Mouse (Mus musculus): ENCODE measurements at regions not wholly inside any gene's neighbourhood (a gene's known extent, or its start where the extent isn't known, plus 50 kb on each side); places are given as distances from the start of the nearest gene placed in this dataset.

- TF ChIP-seq CTCF (IDR thresholded peaks at IDR 0.05), result no peak
- Histone ChIP-seq H3K4me3 (no peak overlapping the region), H3K27ac (no peak overlapping the region)
- no peak for DNase-seq
- intact Hi-C loops (cut with DNase I), result no loop called here
These were observed 444.0 kb downstream of the Slc16a7 start for GRCm38 (mm10) chr10:124945257-124945656.

GRCm38 (mm10) chr10:124942214-124942613 lies 447.1 kb downstream of the Slc16a7 start:
- no peak for DNase-seq
- Histone ChIP-seq H3K4me3 (no peak overlapping the region), H3K27ac (no peak overlapping the region)
- intact Hi-C loops (cut with DNase I), result no loop called here
- TF ChIP-seq CTCF (IDR thresholded peaks at IDR 0.05), result peak; percentile 2; the same call in 1 of the 2 replicates

GRCm38 (mm10) chr10:124927218-124927617 lies 462.0 kb downstream of the Slc16a7 start:
- H3K27ac ChIP-seq, result no peak overlapping the region
- no peak for DNase-seq
- no peak for TF ChIP-seq CTCF (IDR thresholded peaks at IDR 0.05)
- intact Hi-C loops (cut with DNase I), result no loop called here
- H3K4me3 ChIP-seq, result no peak overlapping the region

- H3K27ac ChIP-seq, result no peak overlapping the region
- no peak overlapping the region for H3K4me3 ChIP-seq
- no peak for TF ChIP-seq CTCF (IDR thresholded peaks at IDR 0.05)
- DNase-seq, result no peak
- intact Hi-C loops (cut with DNase I), result no loop called here
These were observed 489.2 kb downstream of the Slc16a7 start for GRCm38 (mm10) chr10:124900044-124900443.

GRCm38 (mm10) chr10:124878525-124878924 lies 510.7 kb downstream of the Slc16a7 start:
- no peak for DNase-seq
- Histone ChIP-seq H3K4me3 (no peak overlapping the region), H3K27ac (no peak overlapping the region)
- TF ChIP-seq CTCF (IDR thresholded peaks at IDR 0.05), result no peak
- intact Hi-C loops (cut with DNase I), result no loop called here

GRCm38 (mm10) chr10:124877706-124878105 lies 511.6 kb downstream of the Slc16a7 start:
- intact Hi-C loops (cut with DNase I), result no loop called here
- Histone ChIP-seq H3K4me3 (no peak overlapping the region), H3K27ac (no peak overlapping the region)
- TF ChIP-seq CTCF (IDR thresholded peaks at IDR 0.05), result no peak
- DNase-seq, result no peak

- H3K4me3 ChIP-seq, result no peak overlapping the region
- intact Hi-C loops (cut with DNase I), result no loop called here
- H3K27ac ChIP-seq, result no peak overlapping the region
- no peak for DNase-seq
- no peak for TF ChIP-seq CTCF (IDR thresholded peaks at IDR 0.05)
These were observed 517.1 kb downstream of the Slc16a7 start for GRCm38 (mm10) chr10:124872211-124872610.

GRCm38 (mm10) chr10:124842546-124843113 lies 546.6 kb downstream of the Slc16a7 start:
- intact Hi-C loops (cut with DNase I), result no loop called here
- Histone ChIP-seq H3K27ac (no peak overlapping the region), H3K4me3 (no peak overlapping the region)
- no peak for TF ChIP-seq CTCF (IDR thresholded peaks at IDR 0.05)
- no peak for DNase-seq

- intact Hi-C loops (cut with DNase I), result no loop called here
- TF ChIP-seq CTCF (IDR thresholded peaks at IDR 0.05), result no peak
- Histone ChIP-seq H3K27ac (no peak overlapping the region), H3K4me3 (no peak overlapping the region)
- DNase-seq, result no peak
These were observed 555.3 kb downstream of the Slc16a7 start for GRCm38 (mm10) chr10:124833930-124834329.

GRCm38 (mm10) chr10:124803997-124804614 lies 585.2 kb downstream of the Slc16a7 start:
- no peak overlapping the region for H3K27ac ChIP-seq
- DNase-seq, result no peak
- TF ChIP-seq CTCF (IDR thresholded peaks at IDR 0.05), result no peak
- intact Hi-C loops (cut with DNase I), result no loop called here
- no peak overlapping the region for H3K4me3 ChIP-seq

Measured in gastrocnemius, adult 2 months (tissue).